Mouse (Mus musculus) cerebellum, postnatal 14 days (tissue): ENCODE measurements around the gene Ptprs.
"Not testable (repeated sequence)": the region's sequence is repeated elsewhere in the genome, so short reads cannot be mapped to it uniquely, and the experiment has no call there.

Source experiments
- DNase-seq, 2 experiments: peaks; one replicate each; pipeline ENCODE4 v3.0.0; 2021; ENCODE audit warnings: mixed read lengths in 2 of 2

The Ptprs gene

DNA sequence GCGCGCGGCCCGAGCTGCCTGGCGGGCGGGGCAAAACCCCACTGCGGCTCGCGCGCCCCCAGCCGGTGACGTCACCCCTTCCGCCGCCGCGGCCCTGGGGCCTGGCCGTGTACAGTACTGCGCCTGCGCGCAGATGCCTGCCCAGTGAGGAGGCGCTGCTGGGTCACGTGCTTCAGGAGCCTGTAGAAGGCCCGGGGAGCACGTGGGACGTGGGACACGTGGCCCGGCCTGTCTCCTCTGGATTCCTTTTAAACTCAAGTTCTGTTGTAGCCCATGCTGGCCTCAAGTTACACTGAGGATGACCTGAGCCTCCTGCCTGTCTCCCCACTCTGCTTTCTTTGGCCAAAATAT is at the start of gene Ptprs:
Gene Ptprs, minus strand, starts transcription at position 82 of the 351 bp plus-strand sequence.
- peak; percentile 98 for DNase-seq

DNA sequence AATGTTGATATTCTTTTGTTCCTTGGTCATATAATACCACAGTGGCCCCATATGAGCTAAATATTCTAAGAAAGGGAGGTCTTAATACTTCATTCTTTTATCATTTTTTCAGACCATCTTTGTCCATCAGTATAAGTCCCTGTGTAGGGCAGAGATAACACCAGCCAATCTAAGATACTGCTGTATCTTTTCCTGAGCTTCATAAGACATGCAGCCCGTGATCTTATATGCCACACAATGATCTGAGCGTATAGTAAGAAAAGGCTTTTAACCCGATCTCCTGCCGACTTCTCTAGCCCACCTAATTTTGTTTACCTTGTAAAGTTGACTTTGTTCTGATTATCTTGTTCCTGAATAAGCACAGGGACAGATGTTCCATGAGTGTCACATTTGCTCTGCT is 48.7 kb upstream of the Ptprs start:
- DNase-seq, result no peak

DNA sequence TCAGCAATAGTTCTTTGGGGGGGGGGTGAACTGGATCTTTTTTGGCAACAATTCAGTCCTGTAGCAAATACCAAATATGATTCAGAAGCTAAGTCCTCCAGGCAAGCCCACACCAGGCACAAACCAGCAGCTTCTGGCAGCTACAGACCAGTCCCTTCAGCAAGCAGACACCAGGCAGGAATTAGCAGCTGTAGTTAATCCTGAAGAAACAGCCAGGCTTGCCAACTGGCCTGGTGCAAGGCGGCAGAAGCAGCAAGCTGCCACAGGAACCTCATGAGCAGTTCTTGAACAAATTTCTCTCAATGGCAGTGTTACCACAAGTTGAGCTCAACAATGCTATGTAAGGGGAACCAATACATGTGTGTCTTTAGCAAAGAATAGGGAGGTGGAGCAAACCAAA is 46.5 kb upstream of the Ptprs start:
- DNase-seq, result peak in 1 of 2 experiments; percentile 22

DNA sequence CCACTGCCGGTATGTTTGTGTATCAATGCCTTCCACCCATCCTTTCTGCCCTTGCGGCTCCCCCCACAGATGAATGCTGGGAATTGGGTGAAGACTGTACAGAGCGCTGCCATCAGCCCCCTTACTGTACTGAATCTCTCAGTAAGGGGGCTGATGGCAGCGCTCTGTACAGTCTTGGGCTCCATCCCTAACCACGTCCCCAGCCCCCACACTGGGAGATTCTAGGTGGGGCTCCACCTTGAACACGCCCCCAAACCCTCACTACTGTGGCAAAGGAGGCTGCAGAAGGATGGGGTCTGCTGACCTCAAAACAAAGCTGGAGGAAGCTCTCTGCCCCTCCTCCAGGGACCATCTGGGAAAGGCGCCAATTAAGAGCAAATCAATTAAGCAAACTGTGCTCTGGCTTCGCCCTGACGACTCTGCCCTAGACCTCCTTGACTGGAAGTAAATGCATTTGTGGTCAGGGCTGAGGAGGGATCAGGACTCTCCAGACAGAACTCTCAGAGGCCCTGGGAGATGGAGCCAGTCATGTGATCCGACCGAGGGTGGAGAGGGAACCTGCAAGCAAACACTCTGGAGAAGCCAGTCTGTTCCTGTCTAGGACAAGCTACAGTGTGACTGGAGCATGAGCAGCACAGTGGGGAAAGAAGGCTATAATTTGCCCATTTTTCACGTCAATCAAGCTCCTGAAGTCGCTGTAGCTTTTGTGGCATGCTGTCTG is 39.6 kb upstream of the Ptprs start:
- peak in 1 of 2 experiments; percentile 69 for DNase-seq

DNA sequence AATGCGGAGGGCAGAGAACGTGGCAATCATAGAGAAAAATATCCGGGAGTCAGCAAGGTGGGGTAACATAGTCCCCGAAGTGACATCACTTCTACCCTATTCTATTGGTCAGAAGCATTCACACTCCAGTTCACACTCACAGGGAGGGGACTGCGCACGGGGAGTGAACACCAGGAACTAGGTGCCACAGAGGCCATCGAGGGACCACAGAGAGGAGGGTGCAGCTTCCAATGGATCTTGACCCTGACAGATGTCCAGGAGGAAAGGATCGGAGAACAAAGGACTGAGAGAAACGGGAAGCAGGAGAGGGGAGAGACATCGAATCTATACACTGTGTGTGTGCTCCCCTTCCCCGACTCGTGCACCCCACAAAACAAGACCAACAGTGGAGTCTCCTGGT is 38.6 kb upstream of the Ptprs start:
- DNase-seq, result no peak

DNA sequence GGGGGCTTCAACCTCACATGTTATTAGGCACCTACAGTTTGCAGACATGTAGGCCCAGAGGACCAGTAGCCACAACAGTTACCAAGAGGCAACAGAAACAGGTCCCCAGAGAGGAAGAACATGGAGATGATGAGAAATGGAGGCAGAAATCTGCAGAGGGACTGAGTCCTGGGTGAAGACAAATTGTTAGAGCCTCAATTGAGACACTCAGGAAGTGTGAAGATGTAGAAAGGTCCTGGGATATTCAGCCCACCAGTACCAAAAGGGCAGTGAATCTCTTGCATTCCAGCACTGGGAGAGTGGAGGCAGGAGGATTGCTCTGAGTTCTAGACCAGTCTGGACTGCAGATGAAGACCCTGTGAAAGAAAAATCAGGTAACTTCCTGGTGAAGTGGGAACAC is 38.0 kb upstream of the Ptprs start:
- no peak for DNase-seq

DNA sequence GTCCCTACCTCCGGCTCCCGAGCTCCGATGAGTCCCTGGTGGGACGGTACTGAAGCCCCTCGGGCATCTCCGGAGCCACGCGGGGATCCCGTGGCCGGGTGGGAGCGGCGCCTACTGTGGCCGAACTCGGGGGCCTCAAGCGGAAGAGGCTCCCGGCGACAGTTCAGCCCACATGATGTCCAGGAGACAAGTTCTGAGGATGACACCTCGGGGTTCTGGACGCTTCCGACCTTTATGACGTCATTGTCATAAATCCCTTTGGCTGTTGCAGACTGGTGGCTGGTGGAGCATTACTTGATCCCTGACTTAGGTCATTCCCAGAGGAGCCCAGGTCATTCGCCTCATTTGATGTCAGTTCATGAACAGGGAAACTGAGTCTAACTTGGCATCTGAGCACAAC is 36.0 kb upstream of the Ptprs start, which contains the start of gene Znrf4:
Gene Znrf4, minus strand, starts transcription at position 122 of the 400 bp plus-strand sequence.
- no peak for DNase-seq

DNA sequence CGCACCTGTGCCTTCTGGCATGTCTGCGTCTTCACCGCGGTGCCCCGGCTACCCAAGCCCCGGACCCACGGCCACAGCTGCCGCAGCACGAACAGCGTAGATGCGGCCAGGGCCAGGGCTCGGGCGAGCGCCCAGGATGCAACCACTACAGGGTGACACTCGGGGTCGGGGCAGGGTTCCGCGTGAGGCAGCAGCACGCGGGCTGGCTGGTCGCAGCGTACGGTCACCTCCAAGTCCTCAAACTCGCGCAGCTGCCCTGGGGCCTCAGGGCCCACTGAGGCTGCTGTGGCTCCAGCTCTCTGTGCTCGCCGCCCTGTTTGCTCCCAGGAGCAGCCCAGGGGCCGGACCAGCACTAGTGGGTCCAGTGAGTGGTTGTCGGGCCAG is 35.4 kb upstream of the Ptprs start:
- no peak for DNase-seq

DNA sequence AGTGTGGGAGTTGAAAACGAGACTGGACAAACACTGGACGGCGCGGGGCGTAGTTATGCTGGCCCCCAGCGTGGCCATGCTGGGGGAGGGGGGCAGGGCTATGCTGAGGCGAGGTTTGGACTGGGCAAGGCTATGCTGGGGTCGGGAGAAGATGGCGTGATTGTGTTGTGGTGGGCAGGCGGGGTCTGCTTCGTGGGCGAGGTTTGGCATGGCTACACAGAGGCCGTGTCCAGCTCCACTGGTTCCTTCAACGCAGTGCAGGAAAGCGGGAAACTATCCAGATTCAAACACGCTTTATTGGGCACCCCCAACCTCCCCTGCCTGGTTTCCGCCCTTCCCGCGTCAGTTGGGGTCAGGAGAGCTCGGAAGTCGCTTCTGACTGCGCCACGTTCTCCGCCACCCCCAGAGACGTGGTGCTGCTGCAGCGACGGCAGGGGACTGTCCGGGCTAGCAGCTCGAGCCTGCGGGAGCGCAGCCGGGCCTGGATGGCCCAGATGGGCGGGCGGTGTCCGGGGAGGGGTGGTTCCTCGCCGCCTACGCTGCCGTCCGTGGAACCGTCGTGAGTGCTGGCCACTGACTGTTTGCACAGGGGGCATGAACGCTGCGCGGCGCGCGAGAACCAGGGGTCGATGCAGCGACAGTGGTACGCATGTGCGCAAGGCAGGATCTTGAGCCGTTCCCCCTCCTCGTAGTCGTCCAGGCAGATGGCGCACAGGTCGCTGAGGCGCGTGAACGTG is 34.9 kb upstream of the Ptprs start:
- DNase-seq, result peak; percentile 69 to 72

DNA sequence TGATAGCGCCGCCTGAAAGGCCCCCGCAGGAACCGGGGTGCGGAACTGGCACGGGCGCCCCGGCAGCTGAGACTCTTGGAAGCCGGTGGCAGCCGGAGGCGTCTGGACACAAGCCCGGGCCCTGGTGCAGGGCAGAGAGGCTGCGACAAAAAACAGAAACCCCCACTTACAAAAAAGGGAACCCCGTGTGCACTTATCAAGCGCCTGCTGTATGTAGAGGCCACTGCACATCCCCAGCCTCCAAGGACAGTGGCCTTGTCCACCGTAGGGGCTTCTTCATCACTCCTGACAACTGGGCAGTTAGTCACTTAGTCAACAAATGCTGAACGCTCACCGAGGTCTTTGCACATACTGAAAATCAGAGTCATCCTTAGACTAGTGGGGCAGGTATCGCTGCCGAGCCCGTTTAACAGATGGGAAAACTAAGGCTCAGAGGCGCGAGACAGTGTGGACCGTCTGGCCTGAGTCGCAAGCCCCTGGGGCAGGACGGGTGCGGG is 34.2 kb upstream of the Ptprs start:
- DNase-seq, result peak; percentile 84 to 85

DNA sequence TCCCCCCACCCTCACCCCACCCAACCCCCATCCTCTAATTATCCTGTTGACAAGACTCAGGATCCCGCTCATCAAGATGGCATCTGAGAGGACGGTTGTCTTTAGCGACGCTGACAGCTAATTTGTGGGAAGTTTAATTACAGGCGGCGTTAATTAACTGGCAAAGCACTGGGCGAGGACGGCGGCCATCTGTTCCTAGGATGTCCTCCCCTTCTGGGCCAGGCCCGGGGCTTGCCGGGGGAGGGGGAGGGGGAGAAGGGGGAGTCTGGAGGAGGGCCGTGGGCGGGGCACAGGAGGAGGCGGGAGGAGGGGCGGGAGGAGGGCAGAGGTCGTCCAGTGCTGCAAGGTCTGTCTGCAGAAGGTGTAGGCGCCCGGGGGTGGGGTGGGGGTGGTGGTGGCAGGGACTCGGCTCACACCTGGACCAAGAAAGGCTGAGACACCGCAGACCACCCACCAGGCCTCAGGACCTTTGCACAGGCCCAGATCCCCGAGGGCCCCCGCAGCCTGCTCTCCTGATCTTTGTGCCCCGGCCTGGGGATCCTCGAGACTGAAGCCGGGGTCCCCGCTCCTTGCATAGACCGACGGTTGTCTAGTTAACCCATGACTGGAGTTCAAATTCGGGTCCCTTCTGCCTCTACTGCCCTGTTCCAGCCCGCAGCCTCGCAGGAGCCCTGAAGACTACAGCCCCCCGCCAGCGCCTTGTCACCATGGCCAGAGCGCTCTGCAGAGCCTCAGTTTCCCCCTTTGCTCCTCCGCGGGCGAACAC is 33.6 kb upstream of the Ptprs start:
- peak; percentile 87 to 89 for DNase-seq

DNA sequence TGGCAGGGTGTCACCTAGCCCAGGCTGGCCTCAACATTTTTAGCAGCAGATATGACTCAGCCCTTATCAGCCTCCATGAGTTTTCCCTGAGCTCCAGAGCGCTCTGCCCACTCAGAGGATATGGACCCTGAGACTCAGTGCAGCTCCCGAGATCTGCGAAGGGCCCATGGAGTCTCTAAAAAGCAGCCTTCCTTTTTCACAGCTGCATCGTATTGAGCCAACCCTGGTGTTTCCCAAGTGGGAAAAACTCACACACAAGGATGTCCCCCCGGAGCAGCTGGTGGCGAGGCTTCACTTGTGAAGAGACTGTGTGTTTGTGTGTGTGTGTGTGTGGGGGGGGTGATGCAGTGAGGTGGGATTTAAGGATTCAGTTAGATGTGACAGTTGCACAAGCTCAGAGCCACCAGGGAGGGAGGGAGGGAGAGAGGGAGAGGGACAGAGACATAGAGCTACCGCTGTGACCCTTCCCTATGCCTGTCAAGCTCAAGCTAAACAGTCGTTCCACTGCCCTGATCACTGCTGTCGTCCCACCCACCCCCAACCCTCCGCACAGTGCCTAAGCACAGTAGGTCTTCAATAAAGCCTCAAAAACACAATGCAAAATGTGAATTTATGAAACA is 32.8 kb upstream of the Ptprs start:
- no peak for DNase-seq

DNA sequence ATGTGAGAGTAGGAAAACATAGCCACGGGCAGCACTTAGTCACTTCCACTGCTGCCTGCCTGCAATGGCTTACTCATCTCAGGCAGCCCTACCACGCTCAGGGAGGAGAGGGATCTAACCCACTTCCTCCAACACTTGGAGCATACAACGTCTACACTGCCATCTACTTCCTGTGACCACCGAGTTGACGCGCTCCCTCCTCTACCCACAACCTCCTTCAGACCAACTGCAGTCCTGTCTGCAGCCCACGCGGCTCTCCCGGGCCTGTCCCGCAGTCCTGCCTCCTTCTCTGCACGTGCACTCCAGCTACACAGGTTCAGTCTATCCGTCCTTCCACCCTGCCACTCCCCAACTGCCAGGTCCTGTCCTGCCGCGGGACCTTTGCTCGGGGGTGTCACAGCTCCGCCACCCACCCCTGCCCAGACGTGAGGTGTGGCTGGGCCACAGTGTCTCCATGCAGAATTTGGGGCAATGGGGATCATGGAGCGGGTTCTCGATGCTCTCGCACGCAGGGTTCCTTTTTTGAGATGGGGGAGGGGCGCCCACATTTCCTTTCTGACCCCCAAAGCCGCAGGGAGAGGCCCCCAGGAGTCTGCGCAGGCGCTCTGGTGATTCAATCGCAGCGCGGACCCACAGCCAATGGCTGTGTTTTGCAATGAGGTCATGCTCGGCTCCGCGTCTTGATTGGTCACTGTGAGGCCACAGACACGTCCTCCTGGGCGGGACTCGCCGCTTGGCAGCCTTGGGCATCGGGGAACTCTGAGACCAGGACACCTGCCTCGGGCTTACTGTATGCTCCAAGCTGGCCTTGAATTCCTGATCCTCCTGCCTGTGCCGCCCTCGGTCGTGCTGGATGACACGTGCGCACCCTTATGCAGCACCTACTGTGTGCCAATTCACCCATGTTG is 31.1 kb upstream of the Ptprs start:
- peak; percentile 96 to 97 for DNase-seq

DNA sequence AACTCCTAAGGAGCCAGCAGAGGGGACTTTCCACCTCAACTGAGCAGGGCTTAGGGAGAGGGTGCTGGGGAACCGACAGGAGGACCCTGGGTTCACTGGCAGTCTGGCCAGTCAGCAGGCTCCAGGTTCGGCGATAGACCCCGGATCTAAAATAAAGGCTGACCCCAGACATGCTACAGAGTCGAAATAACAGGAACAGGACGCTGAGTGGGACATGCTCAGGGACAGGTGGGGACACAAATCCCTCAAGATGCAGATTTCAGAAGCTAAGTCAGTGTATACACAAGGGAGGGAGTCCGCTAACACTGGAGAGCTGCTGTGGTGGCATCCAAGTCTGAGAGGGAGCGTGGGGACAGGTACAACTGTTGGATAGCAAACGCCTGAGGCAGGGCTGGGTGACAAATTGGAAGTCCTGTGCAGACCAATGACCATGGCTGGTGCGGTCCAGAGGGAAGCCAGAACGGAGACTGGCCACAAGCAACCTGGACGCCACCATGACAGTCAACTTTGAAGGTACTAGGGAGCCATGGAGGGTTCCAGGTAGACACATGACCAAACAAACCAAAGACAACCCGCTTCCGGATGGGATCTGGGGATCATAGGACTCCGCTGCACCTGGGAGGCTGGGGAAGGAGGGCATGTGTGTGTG is 30.3 kb upstream of the Ptprs start:
- peak in 1 of 2 experiments; percentile 4 for DNase-seq

DNA sequence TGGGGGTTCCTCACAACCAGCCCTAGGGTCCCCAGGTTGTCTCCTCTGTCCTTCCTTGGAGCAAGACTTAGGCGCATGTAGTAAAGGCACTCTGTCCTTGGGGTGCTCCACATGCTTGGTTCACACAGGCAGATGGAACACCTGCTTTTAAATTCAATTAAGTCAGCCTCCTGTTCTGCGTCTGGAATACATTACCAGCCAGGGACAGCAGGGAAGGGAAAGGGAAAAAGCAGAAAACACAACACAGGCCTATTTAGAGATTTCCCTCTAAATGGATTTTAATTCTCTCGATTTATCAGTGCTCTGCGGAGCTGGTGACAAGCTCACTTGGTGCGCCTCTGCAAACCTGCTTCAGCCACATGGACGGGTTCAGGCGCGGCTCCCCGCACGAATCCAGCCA is 29.1 kb upstream of the Ptprs start:
- peak in 1 of 2 experiments; percentile 5 for DNase-seq

DNA sequence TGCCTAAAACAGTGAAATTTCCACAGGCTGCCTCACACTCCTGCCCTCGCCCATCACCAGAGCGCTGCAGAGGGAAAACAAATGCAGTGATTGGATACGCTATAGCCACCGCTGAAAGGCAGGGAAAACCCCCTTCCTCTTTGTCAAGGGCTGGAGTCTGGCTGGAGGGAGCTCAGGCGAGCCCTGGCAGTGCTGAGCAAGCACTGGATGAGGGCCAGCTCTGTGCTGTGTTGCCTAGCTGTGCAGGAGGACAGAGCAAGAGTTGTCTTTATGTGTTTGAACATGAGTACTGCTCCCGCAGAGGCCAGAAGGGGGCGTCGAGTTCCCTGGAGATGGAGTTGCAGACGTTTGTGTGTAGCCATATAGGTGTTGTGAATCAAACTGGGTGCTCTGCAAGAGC is 26.2 kb upstream of the Ptprs start:
- peak; percentile 91 to 93 for DNase-seq

DNA sequence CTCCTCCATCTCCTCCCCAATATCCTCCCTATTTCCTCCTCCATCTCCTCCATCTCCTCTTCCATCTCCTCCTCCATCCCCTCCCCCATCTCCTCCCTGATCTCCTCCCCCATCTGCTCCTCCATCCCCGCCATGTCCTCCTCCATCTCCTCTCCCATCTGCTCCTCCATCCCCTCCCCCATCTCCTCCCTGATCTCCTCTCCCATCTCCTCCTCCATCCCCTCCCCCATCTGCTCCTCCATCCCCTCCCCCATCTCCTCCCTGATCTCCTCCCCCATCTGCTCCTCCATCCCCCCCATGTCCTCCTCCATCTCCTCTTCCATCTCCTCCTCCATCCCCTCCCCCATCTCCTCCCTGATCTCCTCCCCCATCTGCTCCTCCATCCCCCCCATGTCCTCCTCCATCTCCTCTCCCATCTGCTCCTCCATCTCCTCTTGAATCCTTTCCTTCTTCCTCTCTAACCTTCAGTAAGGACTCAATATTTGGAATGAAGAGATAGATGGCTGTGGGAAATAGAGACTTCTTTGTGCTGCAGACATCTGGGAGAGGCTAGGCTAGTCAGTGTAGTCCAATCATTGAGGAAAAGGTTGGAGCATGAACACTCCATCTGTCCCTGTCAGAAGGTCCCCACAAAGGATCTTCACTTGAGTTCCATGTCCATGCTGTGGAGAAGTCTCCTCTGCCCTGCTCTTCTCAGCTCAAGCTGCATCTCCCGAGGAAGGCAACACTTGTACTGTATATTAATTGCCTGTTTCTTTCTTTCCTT is 25.5 kb upstream of the Ptprs start:
- DNase-seq, result not testable (repeated sequence)

DNA sequence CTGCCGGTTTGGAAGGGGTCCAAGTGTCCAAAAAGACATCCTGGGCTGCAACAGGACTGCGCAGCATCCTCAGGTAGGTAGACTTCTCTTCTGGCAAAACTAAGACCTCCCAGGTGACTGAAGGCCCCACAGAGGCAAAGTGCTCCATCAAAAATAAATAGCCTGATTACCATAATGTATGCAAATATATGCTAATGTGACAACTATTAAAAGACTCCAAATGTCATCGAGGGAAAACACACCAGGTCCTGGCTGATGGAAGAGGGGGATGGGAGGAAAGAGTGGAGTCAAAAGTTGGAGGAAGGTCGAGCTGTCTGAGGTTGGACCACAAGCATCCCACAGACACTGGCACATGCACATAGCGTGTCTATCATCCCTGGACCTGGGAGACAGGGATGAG is 22.9 kb upstream of the Ptprs start:
- DNase-seq, result no peak

DNA sequence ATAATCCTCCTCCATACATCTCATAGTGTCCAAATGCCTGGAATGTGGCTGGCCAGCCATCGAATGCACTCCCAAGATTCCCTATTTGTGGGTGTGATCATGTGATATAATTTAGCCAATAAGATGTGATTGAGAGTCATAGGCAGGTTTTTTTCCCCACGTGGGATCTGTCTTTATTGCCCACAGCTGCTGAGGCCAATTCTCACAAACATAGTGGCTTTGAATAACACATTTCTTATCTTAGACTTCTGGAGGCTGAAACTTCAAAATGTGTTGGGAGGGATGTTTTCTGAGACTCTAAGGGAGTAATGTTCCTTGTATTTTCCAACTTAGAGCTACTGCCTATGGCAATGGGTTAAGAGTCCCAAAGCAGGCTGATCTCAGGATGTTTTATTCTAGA is 18.2 kb upstream of the Ptprs start:
- no peak for DNase-seq

DNA sequence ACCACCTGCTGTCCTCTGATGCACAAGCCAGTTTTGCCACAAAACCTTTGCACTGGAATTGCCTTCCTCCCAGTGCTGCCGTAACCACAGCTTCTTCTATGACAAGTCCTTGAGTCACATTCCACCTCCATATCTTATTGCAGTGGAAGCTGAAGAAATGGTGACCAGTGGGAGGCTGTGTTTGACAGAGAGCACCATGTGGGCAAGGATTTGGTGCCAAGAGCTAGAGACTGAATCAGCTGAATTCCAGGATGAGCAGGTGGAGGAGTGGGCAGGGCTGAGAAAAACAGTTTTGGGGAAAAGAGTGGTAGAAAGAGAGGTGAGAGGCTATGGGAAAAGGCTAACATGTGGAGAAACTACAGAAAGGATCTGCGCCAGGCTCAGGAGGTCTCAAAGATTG is 17.6 kb upstream of the Ptprs start:
- no peak for DNase-seq
